Mouse (Mus musculus) layer of hippocampus, adult 9-10 months (tissue): ENCODE data around the gene Ppp4r2.

Experiments used
- DNase-seq: peaks from one replicate; pipeline ENCODE4 v3.0.0; 2022; ENCODE audit warnings: low spot score

Ppp4r2 gene

DNA sequence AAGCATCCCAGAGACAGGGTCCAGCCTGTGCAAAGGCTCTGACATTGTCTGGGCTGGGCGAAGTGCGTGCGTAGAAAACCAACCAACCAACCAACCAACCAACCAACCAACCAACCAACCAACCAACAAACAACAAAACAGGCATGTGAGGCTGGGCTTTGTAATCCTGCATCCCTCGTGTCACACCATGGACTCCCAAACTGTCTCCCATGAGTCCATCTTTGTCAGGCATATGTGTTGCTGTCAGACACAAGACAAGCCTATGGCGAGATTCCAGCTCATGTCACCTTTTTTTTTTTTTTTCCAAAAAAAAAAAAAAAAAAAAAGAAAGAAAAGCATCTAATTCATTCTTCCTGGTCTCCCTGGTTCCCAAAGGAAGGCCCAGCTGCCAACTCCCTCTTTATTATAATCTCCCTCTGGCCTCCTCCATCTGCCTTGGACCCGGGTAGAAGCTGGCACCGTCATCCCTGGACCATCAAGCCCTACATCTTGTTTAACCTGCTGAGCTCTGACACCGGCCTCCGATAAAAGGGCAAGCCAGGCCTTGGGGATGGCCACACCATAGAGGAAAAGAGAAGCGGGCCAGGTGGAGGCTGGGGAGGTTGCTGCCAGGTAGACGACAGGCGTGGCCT, 51.3 kb downstream of the Ppp4r2 start:
- no peak for DNase-seq

DNA sequence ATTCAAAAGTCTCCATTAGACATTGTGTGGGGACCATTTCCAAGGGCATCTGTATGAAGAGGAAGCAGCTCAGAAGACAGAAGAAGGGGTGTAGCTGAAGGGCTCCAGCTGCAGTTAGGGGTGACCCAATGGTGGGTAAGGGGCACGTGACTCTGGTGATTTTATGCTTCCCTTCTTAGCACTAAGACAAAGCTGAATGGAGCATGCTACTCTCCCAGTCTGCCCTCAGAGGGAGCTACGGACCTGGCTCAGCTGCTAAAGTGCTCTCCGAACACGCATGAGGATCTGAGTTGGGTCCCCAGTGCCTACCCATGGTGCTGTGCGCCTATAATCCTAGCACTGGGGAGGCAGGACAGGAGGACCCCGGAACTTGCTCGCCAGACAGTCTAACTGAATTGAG, 52.0 kb downstream of the Ppp4r2 start:
- no peak for DNase-seq

DNA sequence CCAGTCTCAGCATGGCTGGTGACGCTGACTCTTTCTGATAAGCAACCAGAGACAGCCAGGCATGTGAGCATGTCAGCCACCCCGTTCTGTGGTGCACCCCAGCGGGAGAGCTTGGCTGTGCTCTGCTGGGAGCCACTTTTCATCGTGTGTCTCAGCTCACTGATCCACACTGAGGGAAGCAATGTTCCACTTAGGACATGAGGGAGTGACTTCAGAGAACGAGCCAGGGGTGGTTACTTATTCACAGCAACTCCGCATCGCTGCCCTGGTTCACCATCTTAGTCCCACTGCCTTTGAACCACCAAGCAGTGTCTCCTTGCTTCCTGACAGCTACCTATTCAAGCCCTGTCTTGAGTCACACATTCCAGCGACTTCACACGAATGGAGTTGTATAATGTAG, 53.6 kb downstream of the Ppp4r2 start:
- no peak for DNase-seq

DNA sequence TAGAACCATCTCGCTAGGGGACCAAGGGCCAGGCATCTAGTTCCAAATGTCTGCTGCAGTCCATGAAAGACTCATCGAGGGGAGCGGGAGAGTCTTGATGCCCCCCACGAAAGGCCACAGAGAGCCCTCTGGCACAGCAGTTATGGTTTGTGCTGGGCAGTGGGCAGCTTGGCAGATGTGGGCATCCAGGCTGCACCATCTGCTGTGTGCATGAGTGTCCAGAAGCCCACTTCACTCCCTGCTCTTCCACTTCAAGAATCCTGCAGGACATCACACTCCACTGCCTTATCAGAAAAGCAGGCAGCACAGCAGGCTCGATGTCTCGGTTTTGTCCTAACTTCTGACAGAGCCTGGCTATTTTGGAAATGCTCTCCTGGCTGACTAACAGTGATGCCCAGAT, 55.9 kb downstream of the Ppp4r2 start:
- DNase-seq: no peak

DNA sequence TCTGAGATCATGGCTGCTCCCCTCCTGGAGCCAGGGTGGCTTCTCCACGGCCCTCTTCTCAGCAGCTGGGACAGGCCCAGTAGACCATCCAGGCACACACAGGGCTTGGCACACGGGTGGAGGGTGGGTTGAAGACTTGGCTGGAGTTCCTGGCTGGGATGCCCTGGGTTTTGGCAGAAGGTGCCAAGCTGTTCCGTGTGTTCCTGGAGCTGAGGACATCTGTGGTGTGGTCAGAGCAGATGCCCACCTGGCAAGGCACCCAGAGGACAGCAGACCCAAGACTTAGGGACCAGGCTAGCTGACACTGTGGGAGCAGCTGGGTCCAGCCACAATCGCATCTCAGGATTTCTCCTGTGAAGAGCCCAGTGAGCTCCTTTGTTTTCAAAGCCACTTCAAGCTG, 59.1 kb downstream of the Ppp4r2 start:
- no peak for DNase-seq

DNA sequence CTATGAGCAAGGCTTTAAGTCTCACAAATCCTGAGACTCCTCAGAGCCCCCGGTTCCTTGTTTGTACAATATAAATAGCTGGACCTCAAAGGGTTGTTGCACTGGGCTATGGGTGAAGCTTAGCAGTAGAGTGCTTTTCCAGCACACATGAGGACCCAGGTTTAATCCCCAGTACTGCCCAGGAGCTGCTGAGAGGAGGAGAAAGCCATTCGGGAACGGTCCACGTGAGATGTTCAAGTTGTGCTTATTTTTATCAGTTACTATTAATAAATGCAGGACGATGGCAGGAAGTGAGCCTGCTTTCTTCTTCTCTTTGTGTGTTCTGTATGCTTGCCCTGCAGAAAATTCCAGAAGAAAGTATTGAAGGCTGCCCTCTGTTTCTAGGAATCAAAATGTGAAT, 59.7 kb downstream of the Ppp4r2 start:
- DNase-seq: no peak

DNA sequence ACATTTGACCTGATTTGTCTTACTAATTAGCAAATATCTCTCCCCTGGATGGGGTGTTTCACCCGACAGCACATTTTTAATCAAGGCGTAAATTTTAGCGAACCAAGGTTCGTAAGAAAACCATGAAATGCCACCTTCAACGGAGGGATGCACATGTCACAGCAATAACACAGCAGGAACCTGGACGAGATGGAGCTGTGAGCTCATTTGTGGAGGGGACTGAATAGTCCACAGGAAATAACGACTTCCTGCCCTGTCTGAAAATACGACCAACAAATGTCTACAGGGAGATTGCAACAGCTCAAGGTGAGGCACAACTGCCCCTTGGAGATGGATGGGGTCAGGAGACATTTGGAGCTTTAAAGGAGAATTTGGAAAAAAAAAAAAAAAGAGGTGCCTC, 61.8 kb downstream of the Ppp4r2 start:
- no peak for DNase-seq

DNA sequence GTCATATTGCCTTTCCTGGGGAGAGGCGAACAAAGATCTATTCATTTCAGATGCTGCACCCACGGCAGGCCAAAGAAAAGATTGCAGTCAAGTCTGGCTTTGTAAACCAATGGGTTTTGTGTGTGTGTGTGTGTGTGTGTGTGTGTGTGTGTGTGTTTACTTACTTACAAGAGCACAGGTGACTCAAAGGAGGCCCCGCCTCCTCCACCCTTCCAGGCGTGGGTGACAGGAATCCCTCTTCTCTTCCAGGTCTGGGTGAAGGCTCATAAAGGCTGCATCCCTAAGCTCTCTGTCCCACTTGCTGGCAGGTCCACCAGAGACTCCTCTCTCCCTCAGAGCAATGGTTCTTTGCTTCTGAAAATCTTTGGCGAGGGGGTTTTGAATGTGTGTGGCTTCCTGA, 63.5 kb downstream of the Ppp4r2 start:
- DNase-seq: no peak

DNA sequence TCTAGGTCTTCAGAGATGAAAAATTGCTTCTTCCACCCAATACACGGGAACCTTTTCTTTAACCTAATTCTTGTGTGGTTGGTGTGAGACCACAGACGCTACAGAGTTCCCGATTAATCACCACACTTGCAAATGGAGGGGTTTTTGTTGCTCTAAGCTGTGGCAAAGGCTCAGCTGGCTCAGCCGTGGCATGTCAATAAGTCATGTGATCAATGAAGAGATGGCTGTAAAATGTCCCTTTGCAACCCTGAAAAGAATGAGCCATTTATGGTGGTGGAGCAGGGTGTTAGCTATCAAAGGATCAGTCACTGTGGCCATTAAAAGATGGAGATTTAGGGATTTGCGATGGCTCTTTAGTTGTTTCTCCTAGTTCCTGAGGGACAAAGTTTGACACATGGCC, 71.0 kb downstream of the Ppp4r2 start:
- DNase-seq: no peak

DNA sequence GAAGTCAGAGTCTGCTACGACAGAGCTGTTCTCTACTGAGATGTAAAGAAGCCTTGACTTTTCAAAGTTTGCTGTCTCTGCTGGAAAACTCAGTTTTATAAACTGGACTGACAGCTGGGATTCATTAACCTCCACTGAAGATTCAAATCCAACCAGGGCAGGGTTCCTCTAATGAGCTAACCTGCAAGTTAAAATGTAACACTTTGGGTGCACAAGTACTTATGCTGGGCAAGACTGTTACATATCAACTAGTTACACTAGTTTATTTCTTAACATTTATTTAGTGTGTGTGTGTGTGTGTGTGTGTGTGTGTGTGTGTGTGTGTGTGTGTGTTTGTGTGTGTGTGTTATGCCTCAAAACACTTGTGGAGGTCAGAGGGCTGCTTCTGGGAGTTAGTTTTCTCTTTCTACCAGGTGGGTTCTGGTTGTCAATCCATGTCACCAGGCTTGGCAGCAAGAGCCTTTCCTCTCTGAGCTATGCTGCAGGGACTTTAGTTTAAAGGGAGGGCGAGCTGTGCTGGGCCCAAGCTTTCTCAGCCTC, 76.8 kb downstream of the Ppp4r2 start:
- DNase-seq: no peak
